Mouse (Mus musculus) monocyte, adult 59 days (primary cell): Measurements from ENCODE around the gene Slc2a1. TPM values are rescaled to one million over a fixed set of nuclear protein-coding genes. Genes with fewer than 3 reads are reported as not detected.

Experiments used
- total RNA-seq, 2 experiments: library from RNA; stranded (reverse); gene quantifications; one replicate each; pipeline ENCODE4 v1.2.4; 2023

The Slc2a1 gene
- total RNA-seq: 10 to 100 TPM; 21.9 to 22.1 TPM

DNA sequence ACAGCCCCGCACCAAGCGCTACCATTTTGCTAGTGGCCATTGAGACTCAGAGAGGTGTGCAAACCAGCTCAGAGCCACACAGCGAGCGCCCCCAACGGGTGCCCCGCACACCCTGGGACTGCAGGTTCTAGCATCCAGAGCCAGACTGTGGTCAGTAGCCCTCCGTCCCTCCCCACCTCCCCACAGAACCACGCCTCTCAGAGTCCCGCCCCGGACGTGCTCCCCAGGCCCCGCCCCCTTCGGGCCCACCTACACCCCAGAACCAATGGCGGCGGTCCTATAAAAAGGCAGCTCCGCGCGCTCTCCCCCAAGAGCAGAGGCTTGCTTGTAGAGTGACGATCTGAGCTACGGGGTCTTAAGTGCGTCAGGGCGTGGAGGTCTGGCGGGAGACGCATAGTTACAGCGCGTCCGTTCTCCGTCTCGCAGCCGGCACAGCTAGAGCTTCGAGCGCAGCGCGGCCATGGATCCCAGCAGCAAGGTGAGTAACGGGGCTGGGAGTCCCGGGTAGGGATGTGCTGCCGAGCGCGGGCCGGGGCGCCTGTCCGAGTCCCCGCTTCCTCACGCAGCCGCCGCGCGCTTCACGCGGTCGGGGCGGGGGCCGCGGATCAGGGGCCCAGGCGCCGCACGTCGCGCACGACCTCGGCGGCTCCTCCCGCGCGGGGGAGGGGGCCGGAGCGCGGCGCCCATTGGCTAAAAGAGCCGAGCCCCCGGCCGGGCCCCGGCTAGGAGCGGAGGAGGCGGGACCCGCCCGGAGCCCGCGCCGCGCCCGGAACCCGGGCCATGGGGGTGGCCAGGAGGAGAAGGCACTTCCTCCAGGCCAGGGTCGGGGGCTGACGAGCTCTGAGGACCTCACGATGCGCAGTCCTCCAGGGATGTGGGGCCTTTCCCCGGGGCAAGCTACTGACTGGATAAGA is at the start of gene Slc2a1:
Gene Slc2a1, plus strand, starts transcription at position 217 of the 914 bp plus-strand sequence.

GRCm38 (mm10) chr4:119173851-119174453 is 65.4 kb downstream of the Slc2a1 start, which contains the start of gene Zfp691:
Gene Zfp691, minus strand, starts transcription at chr4:119174195.

Other genes starting within 250 kb of the Slc2a1 start
- gene Olfr1331, start 244.1 kb upstream of the Slc2a1 start, total RNA-seq: not detected
- not detected for gene Olfr1330, start 220.1 kb upstream of the Slc2a1 start, total RNA-seq
- gene Olfr1329, start 191.2 kb upstream of the Slc2a1 start, total RNA-seq: not detected
- not detected for gene Olfr1328, start 170.1 kb upstream of the Slc2a1 start, total RNA-seq
- not detected for gene Lao1, start 147.1 kb upstream of the Slc2a1 start, total RNA-seq
- gene Zfp691, start 65.5 kb downstream of the Slc2a1 start, total RNA-seq: 1 to 10 TPM; 6.4 to 8.5 TPM
- gene Ermap, start 81.3 kb downstream of the Slc2a1 start, total RNA-seq: under 1 TPM; 0.18 to 0.55 TPM
- gene Svbp, start 86.6 kb downstream of the Slc2a1 start, total RNA-seq: 10 to 100 TPM; 11.4 to 15.5 TPM
- gene Tmem269, start 109.5 kb downstream of the Slc2a1 start, total RNA-seq: under 1 TPM in 1 of 2 experiments, not detected in 1; 0.34 TPM
- gene AU022252, start 124.0 kb downstream of the Slc2a1 start, total RNA-seq: 1 to 10 TPM; 5.2 to 7.4 TPM
- gene P3h1, start 124.2 kb downstream of the Slc2a1 start, total RNA-seq: 1 to 10 TPM; 3.5 to 4.1 TPM
- not detected for gene Cldn19, start 146.7 kb downstream of the Slc2a1 start, total RNA-seq
- gene Ybx1, start 185.9 kb downstream of the Slc2a1 start, total RNA-seq: 100 to 1,000 TPM; 400 to 434 TPM
- gene Ppih, start 211.8 kb downstream of the Slc2a1 start, total RNA-seq: 10 to 100 TPM; 14.7 to 19.5 TPM